Comparison of ENCODE assay signal across 16 mouse cellular contexts in the genomic region with DNA sequence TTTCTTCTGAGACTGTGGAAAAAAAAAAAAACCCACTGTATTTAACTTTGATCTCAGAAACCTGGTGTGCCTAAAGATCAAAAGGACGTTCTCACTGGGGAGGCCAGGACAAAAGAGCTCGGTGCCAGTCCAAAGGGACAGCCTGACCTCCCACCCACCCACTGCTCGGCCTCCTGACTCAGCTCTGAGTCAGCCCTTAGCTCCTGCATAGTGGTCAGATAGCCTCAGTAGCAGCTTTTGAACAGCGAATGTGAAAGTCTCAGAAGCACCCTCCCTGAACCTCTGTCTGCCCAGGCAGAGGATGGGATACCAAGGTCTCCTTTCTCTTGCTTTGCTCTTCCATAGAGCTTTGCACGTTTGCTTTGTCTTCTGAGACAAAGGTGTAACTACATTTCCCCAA. TPM values are rescaled to one million over a fixed set of nuclear protein-coding genes. Genes with fewer than 3 reads are reported as not detected.
A peak's percentile ranks its signal among the peaks of the same experiment; 100 is the strongest.
DNase-seq lines count a peak whose midpoint lies in the region; ATAC-seq and TF ChIP-seq lines count a peak whose summit lies in the region.
"Had no signal": no experiment of that assay in that cellular context is flagged by ENCODE, and none has a peak within 500 bp of the region (broad histone marks: within the 10 kb centered on the region; RNA-seq: fewer than 3 reads in every experiment).

No protein-coding gene starts in this region.

- H3K36me3 ChIP-seq in ES-E14 (ENCODE audit: control insufficient read depth, insufficient read depth, low read length, poor library complexity, severe bottlenecking): no peaks in the 10 kb centered on the region
- no peaks in the 10 kb centered on the region for H3K36me3 ChIP-seq in hindbrain, embryonic 11.5 days (ENCODE audit: control insufficient read depth, insufficient read depth, low read length)
- H3K36me3 ChIP-seq: heart, embryonic 15.5 days had no signal

- H3K9ac ChIP-seq in ES-E14 (ENCODE audit: insufficient read depth, low read depth, low read length, poor library complexity, severe bottlenecking): no peak overlapping the region
- H3K9ac ChIP-seq in hindbrain, embryonic 11.5 days (ENCODE audit: low read depth, low read length): no peak overlapping the region
- H3K9ac ChIP-seq: heart, embryonic 15.5 days; hindbrain, embryonic 14.5 days had no signal

- WGBS in hindbrain, embryonic 11.5 days: 12% methylated on average over 5 of the region's 5 CpGs

- no peak for ATAC-seq in hindbrain, embryonic 11.5 days (ENCODE audit: low FRiP score)

- no peak overlapping the region for H3K4me2 ChIP-seq in hindbrain, embryonic 11.5 days (replicated peaks; ENCODE audit: low read depth, low read length)
- H3K4me2 ChIP-seq: heart, embryonic 15.5 days; hindbrain, embryonic 14.5 days had no signal

- H3K27me3 ChIP-seq in hindbrain, embryonic 11.5 days (ENCODE audit: control insufficient read depth, insufficient read depth, low read length): no peaks in the 10 kb centered on the region

- H3K27ac ChIP-seq in ES-E14 (ENCODE audit: insufficient read depth, low read depth, low read length, poor library complexity, severe bottlenecking): no peak overlapping the region
- H3K27ac ChIP-seq in hindbrain, embryonic 11.5 days (ENCODE audit: low read depth, low read length): no peak overlapping the region
- H3K27ac ChIP-seq: heart, embryonic 15.5 days; hindbrain, embryonic 14.5 days had no signal

- H3K9me3 ChIP-seq in ES-E14 (ENCODE audit: control insufficient read depth, insufficient read depth, low read depth, low read length): no peaks in the 10 kb centered on the region
- H3K9me3 ChIP-seq in hindbrain, embryonic 11.5 days (ENCODE audit: control insufficient read depth, low read length): no peaks in the 10 kb centered on the region
- H3K9me3 ChIP-seq: heart, embryonic 15.5 days had no signal

- in situ Hi-C loops in ES-E14 (cut with MboI; ENCODE audit: low sequenced_read_pairs in 2 of 2, unreplicated experiment in 2 of 2): no loop called here

- H3K4me1 ChIP-seq in ES-E14 (ENCODE audit: control insufficient read depth in 2 of 2, insufficient read depth in 2 of 2, low read length in 2 of 2, poor library complexity in 1 of 2): peaks cover 3 to 8% of the 10 kb centered on the region in 2 experiments; a peak in 2 of 4 replicates
- no peaks in the 10 kb centered on the region; the same call in 1 of the 2 replicates for H3K4me1 ChIP-seq in hindbrain, embryonic 11.5 days (replicated peaks; ENCODE audit: control insufficient read depth, insufficient read depth, low read length)

- no peak overlapping the region for H3K4me3 ChIP-seq in ES-E14 (ENCODE audit: insufficient read depth in 1 of 2, low read depth in 1 of 2, low read length in 2 of 2, poor library complexity in 1 of 2, severe bottlenecking in 1 of 2)
- no peak overlapping the region for H3K4me3 ChIP-seq in hindbrain, embryonic 11.5 days (ENCODE audit: low read depth, low read length)
- H3K4me3 ChIP-seq: erythroblast, embryonic 14.5 days; heart, embryonic 15.5 days had no signal

- peak; percentile 20 for DNase-seq in embryo, embryonic 10.5 days (ENCODE audit: low spot score)
- no peak for DNase-seq in embryo, embryonic 11 days
- DNase-seq in 3134 (ENCODE audit: extremely low read depth, insufficient read length, low spot score) (peak; percentile 69), ES-E14 (ENCODE audit: low read depth, low spot score) (peak; percentile 33)
- DNase-seq in adrenal gland, postnatal 25 days: peak; percentile 68
- no peak for DNase-seq in ovary, postnatal 36 days (ENCODE audit: low spot score)
- DNase-seq in cerebellum, adult 9-11 months: no peak
- DNase-seq in hindbrain, embryonic 11.5 days (ENCODE audit: low spot score): no peak
- DNase-seq: cerebellum, postnatal 14 days; gastrocnemius, postnatal 36 days; layer of hippocampus, adult 9-11 months; left cerebral cortex, postnatal 4 days; thymus, adult 2 months had no signal

TF ChIP-seq in ES-E14, 5 proteins besides CTCF, POLR2A, EP300 and RAD21:
- no peak for TF ChIP-seq CHD2 (IDR thresholded peaks at IDR 0.05; ENCODE audit: low read depth, low read length)
- peak; percentile 58; the same call in 1 of the 2 replicates for TF ChIP-seq MAFK (IDR thresholded peaks at IDR 0.05; ENCODE audit: insufficient read depth, low read depth, low read length)
- TF ChIP-seq ZNF384 (IDR thresholded peaks at IDR 0.05; ENCODE audit: low read depth, low read length): no peak
- TF ChIP-seq ZC3H11A (IDR thresholded peaks at IDR 0.05; ENCODE audit: borderline replicate concordance, low read depth, low read length): no peak
- no peak for TF ChIP-seq HCFC1 (IDR thresholded peaks at IDR 0.05; ENCODE audit: borderline replicate concordance, insufficient read depth, low read length)

RNA-seq across cellular contexts. Expression of a gene that starts 16.4 kb away (rescaled TPM):
- total RNA-seq in ES-E14 (2012; rRNA removed): 1.0 and 1.8 TPM in 2 replicates
- total RNA-seq in adrenal gland, postnatal 25 days (2021): 4.9 and 5.2 TPM in 2 replicates
- 0.18 and 0.22 TPM in 2 replicates for polyA plus RNA-seq in hindbrain, embryonic 11.5 days (2014; fragmentation: Nextera tagmentation; extraction: Ambion mirVana)

Comparison
In these comparisons a context has a peak if more than half of its experiments do, and no peak if none do; other contexts are left out.
1. DNase-seq: peak in embryo, embryonic 10.5 days (single experiment), 3134 (single experiment), ES-E14 (single experiment) and adrenal gland, postnatal 25 days (single experiment); none in embryo, embryonic 11 days (single experiment), ovary, postnatal 36 days (single experiment), cerebellum, adult 9-11 months (single experiment) and hindbrain, embryonic 11.5 days (single experiment).